Mouse (Mus musculus) left cerebral cortex, adult 8-10 months (tissue): ENCODE data around the gene Kif26a. TPM values are rescaled to one million over a fixed set of nuclear protein-coding genes. Genes with fewer than 3 reads are reported as not detected.
A peak's percentile ranks its signal among the peaks of the same experiment; 100 is the strongest.

Experiments used
- DNase-seq, 2 experiments: peaks; one replicate each; pipeline ENCODE4 v3.0.0; 2022; ENCODE audit warnings: low spot score in 2 of 2
- microRNA-seq, 2 experiments: library from miRNA; unstranded; fragments of <30 nt; microRNA quantifications; one replicate each; pipeline ENCODE4 v1.2.0; 2022
- total RNA-seq, 4 experiments: library from RNA; stranded (reverse); gene quantifications; 2 replicates each; pipeline ENCODE4 v1.2.4; 2022

Gene Kif26a
- total RNA-seq, 4 experiments from 2014 or later: 4.8 to 5.7 (median 5.1) TPM

GRCm38 (mm10) chr12:112217681-112218080, 71.7 kb downstream of the Kif26a start:
- no peak for DNase-seq

DNA sequence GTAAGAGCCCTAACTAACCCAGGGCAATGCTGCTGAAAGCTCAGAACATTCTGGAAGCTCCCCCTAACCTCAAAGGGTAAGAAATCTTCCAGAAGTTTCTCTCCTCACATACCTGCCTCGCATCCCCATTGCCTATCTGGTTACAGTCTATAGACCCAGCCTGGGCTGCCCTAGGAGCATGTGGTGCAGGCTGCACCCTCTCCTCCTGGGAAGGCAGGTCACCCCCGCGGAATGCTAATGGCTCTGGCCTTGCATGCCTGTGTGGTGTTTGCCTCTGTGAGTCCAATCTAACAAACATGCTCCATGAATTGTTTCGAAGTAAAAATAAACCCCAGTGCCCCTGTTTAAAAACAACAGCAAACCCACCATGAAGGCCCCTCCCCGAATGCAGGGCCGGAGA, 75.3 kb downstream of the Kif26a start:
- DNase-seq: no peak

GRCm38 (mm10) chr12:112221754-112222439, 75.9 kb downstream of the Kif26a start:
- DNase-seq: peak in 1 of 2 experiments; percentile 19

DNA sequence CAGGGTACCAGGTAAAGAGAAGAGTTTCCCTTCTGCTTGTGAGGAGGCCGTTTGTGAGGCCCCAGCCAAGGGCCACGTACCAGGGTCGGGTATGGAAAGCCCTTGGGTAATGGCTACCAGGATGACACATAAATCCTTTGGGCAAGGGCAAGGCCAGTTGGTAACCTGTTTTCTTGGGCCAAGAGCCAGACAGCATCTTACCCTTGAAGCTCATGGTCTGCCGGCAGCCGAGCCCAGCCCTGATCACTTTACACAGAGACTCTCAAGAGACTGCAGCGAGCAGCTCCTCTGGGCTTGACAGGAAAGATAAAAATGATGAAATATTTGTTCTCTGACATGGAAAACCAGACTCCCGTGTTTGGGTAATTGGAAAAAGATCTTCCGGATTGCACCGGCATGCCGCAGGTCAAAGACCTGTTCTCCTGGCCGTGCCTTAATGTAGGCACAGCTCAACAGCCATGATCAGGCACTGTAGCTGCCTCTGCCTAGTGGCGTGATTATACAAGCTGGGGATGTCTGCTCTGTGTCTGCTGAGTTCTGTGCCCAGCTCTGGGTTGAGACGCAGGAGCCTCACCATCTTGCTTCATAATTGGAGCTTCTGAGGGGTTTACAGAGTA, 77.8 kb downstream of the Kif26a start:
- DNase-seq: no peak

GRCm38 (mm10) chr12:112226238-112226637, 80.2 kb downstream of the Kif26a start:
- no peak for DNase-seq

DNA sequence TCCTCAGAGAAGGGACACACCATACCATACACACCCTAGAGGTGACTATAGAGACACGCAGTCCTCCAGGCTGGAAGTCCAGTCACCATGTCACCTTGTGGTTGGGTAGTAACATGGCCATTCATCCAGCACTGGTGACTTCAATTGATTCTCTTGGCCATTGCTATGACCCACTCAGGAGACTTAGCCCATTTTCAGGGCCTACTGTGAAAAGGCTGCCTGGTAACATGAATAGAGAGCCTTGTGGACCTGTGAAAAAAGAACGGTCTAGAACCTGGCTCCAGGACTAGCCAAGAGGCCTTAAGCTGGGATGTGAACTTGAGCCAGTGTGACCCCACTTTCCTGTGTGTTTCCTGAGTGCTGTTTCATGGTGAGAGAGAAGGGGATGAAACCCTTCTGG, 80.6 kb downstream of the Kif26a start:
- no peak for DNase-seq

DNA sequence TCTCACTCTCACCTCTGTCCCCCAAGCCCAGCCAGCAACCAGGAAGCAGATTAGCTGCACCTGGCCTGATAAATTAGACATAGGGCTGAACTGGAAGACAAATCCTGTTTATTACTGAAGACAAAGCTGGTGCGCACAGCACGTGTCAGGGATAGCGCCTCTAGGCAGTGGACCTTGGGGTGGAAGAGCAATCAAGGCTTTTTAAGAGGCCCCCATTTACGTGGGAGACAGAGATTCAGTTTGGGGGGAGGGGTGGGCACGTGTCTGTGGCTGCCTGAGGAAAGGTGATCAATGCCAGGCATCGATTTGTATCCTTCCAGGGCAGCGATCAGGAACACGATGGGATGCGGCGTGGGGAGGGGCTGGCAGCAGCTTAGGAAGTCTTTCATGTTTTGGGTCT, 83.1 kb downstream of the Kif26a start:
- DNase-seq: no peak

DNA sequence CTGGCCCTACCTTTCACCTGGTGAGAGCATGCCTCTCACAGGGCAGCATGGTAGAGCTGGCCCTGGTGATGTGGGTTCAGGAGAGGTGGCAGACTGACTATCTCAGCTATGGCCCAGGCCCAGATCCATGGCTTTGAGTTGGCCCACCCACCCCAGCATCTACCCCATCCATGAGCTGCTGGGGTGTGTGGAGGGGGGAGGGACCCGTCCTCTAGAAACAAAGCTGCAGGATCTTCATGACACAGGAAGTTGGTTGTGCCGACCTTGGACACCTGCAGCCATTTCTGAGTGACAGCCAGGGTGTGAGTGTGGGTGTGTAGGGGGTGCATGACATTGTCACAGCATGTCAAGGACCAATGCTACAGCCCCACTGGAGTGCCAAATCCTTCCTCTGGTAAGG, 84.2 kb downstream of the Kif26a start:
- no peak for DNase-seq

Small RNA genes within 50 kb of the gene (microRNA-seq; reads per million reads assigned to microRNA genes)
- gene Mir203 (60.1 to 138 reads per million in 2 experiments), gene Mir3073a (0 reads per million in 2 experiments), gene Mir3073b (0 reads per million in 2 experiments)

Other genes with a start within 250 kb of the Kif26a start
- 10 to 100 TPM; 56.1 to 61.6 (median 58.2) TPM for gene Ppp1r13b, start 238.1 kb upstream of the Kif26a start, total RNA-seq
- 100 to 1,000 TPM; 352 to 403 (median 371) TPM for gene Atp5mpl, start 179.2 kb upstream of the Kif26a start, total RNA-seq
- under 1 TPM; 0.27 to 0.93 (median 0.55) TPM for gene Tdrd9, start 174.6 kb upstream of the Kif26a start, total RNA-seq
- gene Rd3l, start 164.9 kb upstream of the Kif26a start, total RNA-seq: not detected
- gene Aspg, start 39.5 kb upstream of the Kif26a start, total RNA-seq: 1 to 10 TPM; 1.8 to 8.5 (median 4.9) TPM